Mouse (Mus musculus): Measurements from ENCODE around the gene Tbata. TPM values are rescaled to one million over a fixed set of nuclear protein-coding genes. Genes with fewer than 3 reads are reported as not detected.
A peak's percentile ranks its signal among the peaks of the same experiment; 100 is the strongest.

Tbata gene
- polyA plus RNA-seq, 1 experiment, result not detected

GRCm38 (mm10) chr10:61146119-61146806, 25.5 kb upstream of the Tbata start:
- no peaks in the 10 kb centered on the region for H3K9me3 ChIP-seq
- peaks cover 21% of the 10 kb centered on the region for H3K4me1 ChIP-seq
- TF ChIP-seq GATA1 (IDR thresholded peaks at IDR 0.05; ENCODE audit: borderline replicate concordance, low read length) (no peak), FLI1 (IDR thresholded peaks at IDR 0.05; ENCODE audit: low read length) (no peak)
- H3K36me3 ChIP-seq (replicated peaks; ENCODE audit: low read length), result no peaks in the 10 kb centered on the region
- H3K4me3 ChIP-seq (replicated peaks), result peak overlapping the region; percentile 91
- H3K27me3 ChIP-seq (replicated peaks), result peaks cover 68% of the 10 kb centered on the region

- TF ChIP-seq GATA1 (IDR thresholded peaks at IDR 0.05; ENCODE audit: borderline replicate concordance, low read length) (no peak), FLI1 (IDR thresholded peaks at IDR 0.05; ENCODE audit: low read length) (no peak)
- peaks cover 21% of the 10 kb centered on the region for H3K4me1 ChIP-seq
- H3K4me3 ChIP-seq (replicated peaks), result peak overlapping the region; percentile 91
- H3K27me3 ChIP-seq (replicated peaks), result peaks cover 71% of the 10 kb centered on the region
- no peaks in the 10 kb centered on the region for H3K36me3 ChIP-seq (replicated peaks; ENCODE audit: low read length)
- no peaks in the 10 kb centered on the region for H3K9me3 ChIP-seq
Measured at GRCm38 (mm10) chr10:61146807-61147156, 25.0 kb upstream of the Tbata start.

GRCm38 (mm10) chr10:61147157-61148040, 24.4 kb upstream of the Tbata start, which contains the start of gene Sgpl1:
Sgpl1 (minus strand) TSS chr10:61147703.
- Histone ChIP-seq H3K36me3 (replicated peaks; ENCODE audit: low read length) (no peaks in the 10 kb centered on the region), H3K4me3 (replicated peaks) (peak within 1 kb of the TSS; percentile 91), H3K27me3 (replicated peaks) (peaks cover 71% of the 10 kb centered on the region), H3K4me1 (peaks cover 21% of the 10 kb centered on the region), H3K9me3 (no peaks in the 10 kb centered on the region)
- TF ChIP-seq FLI1 (IDR thresholded peaks at IDR 0.05; ENCODE audit: low read length) (no peak), GATA1 (IDR thresholded peaks at IDR 0.05; ENCODE audit: borderline replicate concordance, low read length) (no peak)

GRCm38 (mm10) chr10:61149476-61149875, 22.3 kb upstream of the Tbata start:
- peaks cover 66% of the 10 kb centered on the region for H3K27me3 ChIP-seq (replicated peaks)
- no peaks in the 10 kb centered on the region for H3K36me3 ChIP-seq (replicated peaks; ENCODE audit: low read length)
- H3K4me1 ChIP-seq, result peaks cover 21% of the 10 kb centered on the region
- H3K4me3 ChIP-seq (replicated peaks), result no peak overlapping the region
- no peak for TF ChIP-seq GATA1 (IDR thresholded peaks at IDR 0.05; ENCODE audit: borderline replicate concordance, low read length)
- TF ChIP-seq FLI1 (IDR thresholded peaks at IDR 0.05; ENCODE audit: low read length), result no peak
- no peaks in the 10 kb centered on the region for H3K9me3 ChIP-seq

- no peak for TF ChIP-seq FLI1 (IDR thresholded peaks at IDR 0.05; ENCODE audit: low read length)
- TF ChIP-seq GATA1 (IDR thresholded peaks at IDR 0.05; ENCODE audit: borderline replicate concordance, low read length), result no peak
- H3K27me3 ChIP-seq (replicated peaks), result peaks cover 61% of the 10 kb centered on the region
- H3K36me3 ChIP-seq (replicated peaks; ENCODE audit: low read length), result no peaks in the 10 kb centered on the region
- no peak overlapping the region for H3K4me3 ChIP-seq (replicated peaks)
- H3K9me3 ChIP-seq, result no peaks in the 10 kb centered on the region
- peaks cover 21% of the 10 kb centered on the region for H3K4me1 ChIP-seq
Measured at GRCm38 (mm10) chr10:61150616-61151015, 21.1 kb upstream of the Tbata start.

GRCm38 (mm10) chr10:61152131-61152530, 19.6 kb upstream of the Tbata start:
- no peak overlapping the region for H3K4me3 ChIP-seq (replicated peaks)
- H3K9me3 ChIP-seq, result peaks cover 8% of the 10 kb centered on the region
- TF ChIP-seq GATA1 (IDR thresholded peaks at IDR 0.05; ENCODE audit: borderline replicate concordance, low read length) (no peak), FLI1 (IDR thresholded peaks at IDR 0.05; ENCODE audit: low read length) (no peak)
- peaks cover 8% of the 10 kb centered on the region for H3K4me1 ChIP-seq
- H3K27me3 ChIP-seq (replicated peaks), result peaks cover 47% of the 10 kb centered on the region
- no peaks in the 10 kb centered on the region for H3K36me3 ChIP-seq (replicated peaks; ENCODE audit: low read length)

GRCm38 (mm10) chr10:61155611-61156010, 16.1 kb upstream of the Tbata start:
- TF ChIP-seq GATA1 (IDR thresholded peaks at IDR 0.05; ENCODE audit: borderline replicate concordance, low read length) (no peak), FLI1 (IDR thresholded peaks at IDR 0.05; ENCODE audit: low read length) (no peak)
- Histone ChIP-seq H3K9me3 (peaks cover 11% of the 10 kb centered on the region), H3K4me3 (replicated peaks) (no peak overlapping the region), H3K27me3 (replicated peaks) (peaks cover 29% of the 10 kb centered on the region), H3K4me1 (no peaks in the 10 kb centered on the region), H3K36me3 (replicated peaks; ENCODE audit: low read length) (no peaks in the 10 kb centered on the region)

GRCm38 (mm10) chr10:61156453-61156852, 15.3 kb upstream of the Tbata start:
- H3K27me3 ChIP-seq (replicated peaks), result peaks cover 26% of the 10 kb centered on the region
- TF ChIP-seq FLI1 (IDR thresholded peaks at IDR 0.05; ENCODE audit: low read length) (no peak), GATA1 (IDR thresholded peaks at IDR 0.05; ENCODE audit: borderline replicate concordance, low read length) (no peak)
- no peaks in the 10 kb centered on the region for H3K36me3 ChIP-seq (replicated peaks; ENCODE audit: low read length)
- H3K4me1 ChIP-seq, result no peaks in the 10 kb centered on the region
- peaks cover 11% of the 10 kb centered on the region for H3K9me3 ChIP-seq
- H3K4me3 ChIP-seq (replicated peaks), result no peak overlapping the region

GRCm38 (mm10) chr10:61158594-61158993, 13.2 kb upstream of the Tbata start:
- peaks cover 22% of the 10 kb centered on the region for H3K27me3 ChIP-seq (replicated peaks)
- TF ChIP-seq FLI1 (IDR thresholded peaks at IDR 0.05; ENCODE audit: low read length) (no peak), GATA1 (IDR thresholded peaks at IDR 0.05; ENCODE audit: borderline replicate concordance, low read length) (no peak)
- no peak overlapping the region for H3K4me3 ChIP-seq (replicated peaks)
- H3K9me3 ChIP-seq, result peaks cover 11% of the 10 kb centered on the region
- no peaks in the 10 kb centered on the region for H3K36me3 ChIP-seq (replicated peaks; ENCODE audit: low read length)
- H3K4me1 ChIP-seq, result no peaks in the 10 kb centered on the region

- peaks cover 11% of the 10 kb centered on the region for H3K9me3 ChIP-seq
- peaks cover 22% of the 10 kb centered on the region for H3K27me3 ChIP-seq (replicated peaks)
- H3K36me3 ChIP-seq (replicated peaks; ENCODE audit: low read length), result no peaks in the 10 kb centered on the region
- H3K4me3 ChIP-seq (replicated peaks), result no peak overlapping the region
- TF ChIP-seq FLI1 (IDR thresholded peaks at IDR 0.05; ENCODE audit: low read length), result no peak
- TF ChIP-seq GATA1 (IDR thresholded peaks at IDR 0.05; ENCODE audit: borderline replicate concordance, low read length), result no peak
- H3K4me1 ChIP-seq, result no peaks in the 10 kb centered on the region
Measured at GRCm38 (mm10) chr10:61160089-61160488, 11.7 kb upstream of the Tbata start.

All from megakaryocyte, embryonic 14.5 days (primary cell).